Mouse (Mus musculus): ENCODE data around the gene Ppfibp2.

- TF ChIP-seq TAL1 (IDR thresholded peaks at IDR 0.05; ENCODE audit: low read length), result no peak
- TF ChIP-seq GATA1 (IDR thresholded peaks at IDR 0.05; ENCODE audit: low read length), result no peak
Measured at GRCm38 (mm10) chr7:107702461-107703380, 107.7 kb downstream of the Ppfibp2 start.

Measured in erythroblast, embryonic 14.5 days (primary cell).